In genomic region chr13:52469795-52470690, GRCm38 (mm10) we compare ENCODE assay signal across 9 mouse cellular contexts.
A peak's percentile ranks its signal among the peaks of the same experiment; 100 is the strongest.
DNase-seq lines count a peak whose midpoint lies in the region; ATAC-seq lines count a peak whose summit lies in the region.
"Had no signal": no experiment of that assay in that cellular context is flagged by ENCODE, and none has a peak within 500 bp of the region (broad histone marks: within the 10 kb centered on the region; RNA-seq: fewer than 3 reads in every experiment).

No protein-coding gene starts in this region.

- no peak overlapping the region for H3K9ac ChIP-seq in heart, embryonic 15.5 days
- 0 out of 2 replicates have a peak overlapping the region, but pooled peaks have one; percentile 22 for H3K9ac ChIP-seq in hindbrain, embryonic 14.5 days
- no peak overlapping the region for H3K9ac ChIP-seq in neural tube, embryonic 14.5 days (replicated peaks; ENCODE audit: low read depth, low read length)
- H3K9ac ChIP-seq: liver, embryonic 14.5 days had no signal

- no peak overlapping the region for H3K4me3 ChIP-seq in heart, embryonic 15.5 days
- no peak overlapping the region for H3K4me3 ChIP-seq in heart, embryonic 10.5 days
- no peak overlapping the region for H3K4me3 ChIP-seq in hindbrain, embryonic 14.5 days (replicated peaks; ENCODE audit: low read length)
- no peak overlapping the region for H3K4me3 ChIP-seq in neural tube, embryonic 14.5 days (ENCODE audit: low read depth, low read length)

- H3K9me3 ChIP-seq in heart, embryonic 15.5 days (replicated peaks), result no peaks in the 10 kb centered on the region
- no peaks in the 10 kb centered on the region for H3K9me3 ChIP-seq in heart, embryonic 10.5 days
- no peaks in the 10 kb centered on the region for H3K9me3 ChIP-seq in hindbrain, embryonic 14.5 days (ENCODE audit: control insufficient read depth, low read length)
- no peaks in the 10 kb centered on the region for H3K9me3 ChIP-seq in neural tube, embryonic 14.5 days (ENCODE audit: control insufficient read depth, low read length)

- ATAC-seq in heart, embryonic 15.5 days (replicated peaks; ENCODE audit: insufficient number of reproducible peaks, insufficient read depth, low FRiP score, low read depth), result 0 out of 2 replicates have a peak, but pooled peaks have one; percentile 50
- ATAC-seq in hindbrain, embryonic 14.5 days (ENCODE audit: low FRiP score), result peak; percentile 86
- ATAC-seq in neural tube, embryonic 14.5 days (ENCODE audit: low read depth), result peak; percentile 84

- peaks cover 4% of the 10 kb centered on the region for H3K4me1 ChIP-seq in heart, embryonic 15.5 days (replicated peaks)
- H3K4me1 ChIP-seq in heart, embryonic 10.5 days, result no peaks in the 10 kb centered on the region
- peaks cover 20% of the 10 kb centered on the region for H3K4me1 ChIP-seq in hindbrain, embryonic 14.5 days (replicated peaks; ENCODE audit: control insufficient read depth, insufficient read depth, low read length)
- H3K4me1 ChIP-seq in neural tube, embryonic 14.5 days (ENCODE audit: control insufficient read depth, insufficient read depth, low read length), result 0 out of 2 replicates have a peak, but pooled peaks cover 5% of the 10 kb centered on the region

- 46% methylated on average over 10 of the region's 10 CpGs for WGBS in heart, embryonic 15.5 days
- WGBS in heart, embryonic 10.5 days, result 60% methylated on average over 10 of the region's 10 CpGs
- 11% methylated on average over 10 of the region's 10 CpGs for WGBS in hindbrain, embryonic 14.5 days
- WGBS in neural tube, embryonic 14.5 days, result 24% methylated on average over 10 of the region's 10 CpGs

- H3K27me3 ChIP-seq in heart, embryonic 15.5 days, result no peaks in the 10 kb centered on the region
- no peaks in the 10 kb centered on the region for H3K27me3 ChIP-seq in heart, embryonic 10.5 days (ENCODE audit: insufficient read depth, poor library complexity, severe bottlenecking)
- H3K27me3 ChIP-seq in hindbrain, embryonic 14.5 days (ENCODE audit: control insufficient read depth, insufficient read depth, low read length), result no peaks in the 10 kb centered on the region
- H3K27me3 ChIP-seq in neural tube, embryonic 14.5 days (ENCODE audit: control insufficient read depth, insufficient read depth, low read length), result no peaks in the 10 kb centered on the region

- no peaks in the 10 kb centered on the region for H3K36me3 ChIP-seq in heart, embryonic 15.5 days
- no peaks in the 10 kb centered on the region for H3K36me3 ChIP-seq in heart, embryonic 10.5 days
- H3K36me3 ChIP-seq in hindbrain, embryonic 14.5 days (replicated peaks; ENCODE audit: control insufficient read depth, insufficient read depth), result no peaks in the 10 kb centered on the region
- no peaks in the 10 kb centered on the region for H3K36me3 ChIP-seq in neural tube, embryonic 14.5 days (ENCODE audit: control insufficient read depth, insufficient read depth, low read length)

- H3K4me2 ChIP-seq in heart, embryonic 15.5 days, result no peak overlapping the region
- peak overlapping the region; percentile 28; the same call in 1 of the 2 replicates for H3K4me2 ChIP-seq in hindbrain, embryonic 14.5 days (replicated peaks)
- H3K4me2 ChIP-seq in neural tube, embryonic 14.5 days (ENCODE audit: low read depth, low read length), result no peak overlapping the region

- peak overlapping the region; percentile 31; the same call in 1 of the 2 replicates for H3K27ac ChIP-seq in heart, embryonic 15.5 days
- no peak overlapping the region for H3K27ac ChIP-seq in heart, embryonic 10.5 days
- peak overlapping the region; percentile 89 for H3K27ac ChIP-seq in hindbrain, embryonic 14.5 days
- H3K27ac ChIP-seq in neural tube, embryonic 14.5 days (ENCODE audit: low read depth, low read length), result peak overlapping the region; percentile 79
- H3K27ac ChIP-seq: liver, embryonic 14.5 days had no signal

- no peak for DNase-seq in heart, embryonic 10.5 days (ENCODE audit: low spot score)
- DNase-seq in NIH3T3 (ENCODE audit: low read depth), result peak; percentile 89
- peak; percentile 82 for DNase-seq in embryo, embryonic 10.5 days (ENCODE audit: low spot score)
- DNase-seq in hindbrain, embryonic 14.5 days (ENCODE audit: low spot score), result peak; percentile 80
- DNase-seq in thymus, postnatal 10 days (ENCODE audit: low spot score in 2 of 2), result no peak
- DNase-seq in testis, postnatal 10 days (ENCODE audit: low spot score), result no peak

Comparison
In these comparisons a context has a peak if more than half of its experiments do, and no peak if none do; other contexts are left out.
1. DNase-seq: peak in NIH3T3 (single experiment), embryo, embryonic 10.5 days (single experiment) and hindbrain, embryonic 14.5 days (single experiment); none in heart, embryonic 10.5 days (single experiment), thymus, postnatal 10 days (0 of 2) and testis, postnatal 10 days (single experiment).
2. Peak in every context shown above with its lines, with median percentiles within 50 percentile points of each other: ATAC-seq.